Comparison of ENCODE assay signal across 8 mouse cellular contexts in the genomic region with DNA sequence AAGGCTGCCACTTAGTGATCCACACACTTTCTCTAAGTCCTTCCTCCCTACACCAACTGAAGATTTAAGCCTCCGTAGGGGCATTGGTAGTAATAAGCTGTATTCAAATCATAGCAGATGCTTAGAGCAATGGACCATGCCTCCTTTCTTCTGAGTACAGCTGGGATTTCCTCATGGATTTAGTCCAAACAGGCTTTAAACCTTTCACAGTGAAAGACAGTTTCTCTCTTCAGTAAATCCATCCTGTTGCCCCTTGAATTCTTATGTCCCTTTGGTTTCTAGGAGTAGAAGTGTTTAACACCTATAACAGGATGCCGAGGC. TPM values are rescaled to one million over a fixed set of nuclear protein-coding genes. Genes with fewer than 3 reads are reported as not detected.
DNase-seq lines count a peak whose midpoint lies in the region; ATAC-seq and TF ChIP-seq lines count a peak whose summit lies in the region.

No protein-coding gene starts in this region.

- H3K27me3 ChIP-seq in forebrain, embryonic 12.5 days: no peaks in the 10 kb centered on the region
- no peaks in the 10 kb centered on the region for H3K27me3 ChIP-seq in forebrain, embryonic 10.5 days (ENCODE audit: poor library complexity, severe bottlenecking)
- no peaks in the 10 kb centered on the region for H3K27me3 ChIP-seq in kidney, postnatal 0 days (ENCODE audit: insufficient read depth, low read length)
- no peaks in the 10 kb centered on the region for H3K27me3 ChIP-seq in hindbrain, postnatal 0 days (ENCODE audit: insufficient read depth, low read length)
- no peaks in the 10 kb centered on the region for H3K27me3 ChIP-seq in stomach, embryonic 15.5 days (replicated peaks)
- H3K27me3 ChIP-seq in liver, embryonic 11.5 days (replicated peaks; ENCODE audit: control insufficient read depth, insufficient read depth, low read length): no peaks in the 10 kb centered on the region

- 72% methylated on average over 2 of the region's 2 CpGs for WGBS in forebrain, embryonic 12.5 days
- WGBS in forebrain, embryonic 10.5 days: 83% methylated on average over 2 of the region's 2 CpGs
- 57% methylated on average over 2 of the region's 2 CpGs for WGBS in kidney, postnatal 0 days
- WGBS in hindbrain, postnatal 0 days: 56% methylated on average over 2 of the region's 2 CpGs
- 56% methylated on average over 2 of the region's 2 CpGs for WGBS in stomach, embryonic 15.5 days
- WGBS in liver, embryonic 11.5 days: 88% methylated on average over 2 of the region's 2 CpGs

- no peak overlapping the region for H3K9ac ChIP-seq in forebrain, embryonic 12.5 days
- no peak overlapping the region for H3K9ac ChIP-seq in kidney, postnatal 0 days (ENCODE audit: low read depth, low read length)
- no peak overlapping the region for H3K9ac ChIP-seq in hindbrain, postnatal 0 days (replicated peaks; ENCODE audit: low read length)
- no peak overlapping the region for H3K9ac ChIP-seq in stomach, embryonic 15.5 days
- no peak overlapping the region for H3K9ac ChIP-seq in liver, embryonic 11.5 days (ENCODE audit: low read depth, low read length)

- H3K4me1 ChIP-seq in forebrain, embryonic 12.5 days: peaks cover 15% of the 10 kb centered on the region
- peaks cover 50% of the 10 kb centered on the region for H3K4me1 ChIP-seq in forebrain, embryonic 10.5 days
- peaks cover 10% of the 10 kb centered on the region for H3K4me1 ChIP-seq in kidney, postnatal 0 days (replicated peaks; ENCODE audit: insufficient read depth, low read length)
- H3K4me1 ChIP-seq in hindbrain, postnatal 0 days (ENCODE audit: insufficient read depth, low read length): no peaks in the 10 kb centered on the region
- peaks cover 8% of the 10 kb centered on the region for H3K4me1 ChIP-seq in stomach, embryonic 15.5 days
- H3K4me1 ChIP-seq in liver, embryonic 11.5 days (replicated peaks; ENCODE audit: control insufficient read depth, insufficient read depth, low read length): no peaks in the 10 kb centered on the region

- no peak overlapping the region for H3K4me2 ChIP-seq in forebrain, embryonic 12.5 days
- H3K4me2 ChIP-seq in kidney, postnatal 0 days (ENCODE audit: low read length): no peak overlapping the region
- no peak overlapping the region for H3K4me2 ChIP-seq in hindbrain, postnatal 0 days (ENCODE audit: low read depth, low read length)
- H3K4me2 ChIP-seq in stomach, embryonic 15.5 days: no peak overlapping the region
- H3K4me2 ChIP-seq in liver, embryonic 11.5 days: no peak overlapping the region

- no peaks in the 10 kb centered on the region for H3K9me3 ChIP-seq in forebrain, embryonic 12.5 days
- H3K9me3 ChIP-seq in forebrain, embryonic 10.5 days: no peaks in the 10 kb centered on the region
- no peaks in the 10 kb centered on the region for H3K9me3 ChIP-seq in kidney, postnatal 0 days (replicated peaks; ENCODE audit: low read length)
- no peaks in the 10 kb centered on the region for H3K9me3 ChIP-seq in hindbrain, postnatal 0 days (ENCODE audit: low read length)
- H3K9me3 ChIP-seq in stomach, embryonic 15.5 days: no peaks in the 10 kb centered on the region
- no peaks in the 10 kb centered on the region for H3K9me3 ChIP-seq in liver, embryonic 11.5 days (ENCODE audit: control insufficient read depth, low read length)

- H3K4me3 ChIP-seq in forebrain, embryonic 12.5 days (replicated peaks): no peak overlapping the region
- no peak overlapping the region for H3K4me3 ChIP-seq in forebrain, embryonic 10.5 days
- no peak overlapping the region for H3K4me3 ChIP-seq in kidney, postnatal 0 days (replicated peaks; ENCODE audit: low read depth, low read length)
- no peak overlapping the region for H3K4me3 ChIP-seq in hindbrain, postnatal 0 days (ENCODE audit: low read length)
- no peak overlapping the region for H3K4me3 ChIP-seq in stomach, embryonic 15.5 days (replicated peaks)
- no peak overlapping the region for H3K4me3 ChIP-seq in liver, embryonic 11.5 days (ENCODE audit: low read depth, low read length)

- no peak for ATAC-seq in forebrain, embryonic 12.5 days (ENCODE audit: low FRiP score)
- no peak for ATAC-seq in kidney, postnatal 0 days (replicated peaks; ENCODE audit: low FRiP score, low read depth)
- peak; percentile 24; the same call in 1 of the 2 replicates for ATAC-seq in hindbrain, postnatal 0 days
- no peak for ATAC-seq in stomach, embryonic 15.5 days (ENCODE audit: insufficient read depth, low FRiP score, low read depth)
- ATAC-seq in liver, embryonic 11.5 days (replicated peaks; ENCODE audit: low FRiP score): no peak

- no peaks in the 10 kb centered on the region for H3K36me3 ChIP-seq in forebrain, embryonic 12.5 days (replicated peaks)
- no peaks in the 10 kb centered on the region for H3K36me3 ChIP-seq in forebrain, embryonic 10.5 days (replicated peaks)
- H3K36me3 ChIP-seq in kidney, postnatal 0 days (ENCODE audit: insufficient read depth, low read length): no peaks in the 10 kb centered on the region
- no peaks in the 10 kb centered on the region for H3K36me3 ChIP-seq in hindbrain, postnatal 0 days (ENCODE audit: insufficient read depth, low read length)
- no peaks in the 10 kb centered on the region for H3K36me3 ChIP-seq in stomach, embryonic 15.5 days
- H3K36me3 ChIP-seq in liver, embryonic 11.5 days (ENCODE audit: control insufficient read depth, insufficient read depth, low read length): no peaks in the 10 kb centered on the region

- 0 out of 2 replicates have a peak overlapping the region, but pooled peaks have one; percentile 59 for H3K27ac ChIP-seq in forebrain, embryonic 12.5 days
- H3K27ac ChIP-seq in forebrain, embryonic 10.5 days: no peak overlapping the region
- peak overlapping the region; percentile 37; the same call in 1 of the 2 replicates for H3K27ac ChIP-seq in kidney, postnatal 0 days
- peak overlapping the region; percentile 32 for H3K27ac ChIP-seq in hindbrain, postnatal 0 days
- H3K27ac ChIP-seq in stomach, embryonic 15.5 days: peak overlapping the region; percentile 73
- no peak overlapping the region for H3K27ac ChIP-seq in liver, embryonic 11.5 days (ENCODE audit: low read depth, low read length)

- no peak for TF ChIP-seq CTCF in kidney, postnatal 0 days (IDR thresholded peaks at IDR 0.05; ENCODE audit: low read depth)
- TF ChIP-seq CTCF in hindbrain, postnatal 0 days (IDR thresholded peaks at IDR 0.05; ENCODE audit: low read depth): no peak

- DNase-seq in forebrain, embryonic 10.5 days (ENCODE audit: extremely low spot score, low spot score): no peak
- DNase-seq in kidney, postnatal 0 days (ENCODE audit: low spot score): no peak
- DNase-seq in kidney, adult 18-20 months: no peak
- peak; percentile 19 for DNase-seq in hindbrain, postnatal 0 days (ENCODE audit: low spot score)
- DNase-seq in liver, embryonic 11.5 days (ENCODE audit: low spot score): no peak
- DNase-seq in urinary bladder, postnatal 25 days (ENCODE audit: low spot score): no peak

RNA-seq across cellular contexts. Expression of gene Tmem178, which starts 44.3 kb away (rescaled TPM):
- polyA plus RNA-seq in forebrain, embryonic 12.5 days (2016; fragmentation: Nextera tagmentation; extraction: Ambion mirVana): 23.9 and 24.1 TPM in 2 replicates
- polyA plus RNA-seq in forebrain, embryonic 10.5 days (2016; fragmentation: Nextera tagmentation; extraction: Ambion mirVana): 3.0 and 4.8 TPM in 2 replicates
- 41.8 and 46.0 TPM in 2 replicates for polyA plus RNA-seq in kidney, postnatal 0 days (2015; fragmentation: Nextera tagmentation; extraction: Ambion mirVana)
- total RNA-seq in hindbrain, postnatal 0 days (2014; rRNA removed): 48.8 and 49.9 TPM in 2 replicates
- polyA plus RNA-seq in hindbrain, postnatal 0 days (2015; fragmentation: Nextera tagmentation; extraction: Ambion mirVana): 36.9 and 37.4 TPM in 2 replicates
- 3.5 and 4.2 TPM in 2 replicates for polyA plus RNA-seq in stomach, embryonic 15.5 days (2015; fragmentation: Nextera tagmentation; extraction: Ambion mirVana)
- polyA plus RNA-seq in liver, embryonic 11.5 days (2014; fragmentation: Nextera tagmentation; extraction: Ambion mirVana): 1.4 and 1.9 TPM in 2 replicates

Comparison
In these comparisons a context has a peak if more than half of its experiments do, and no peak if none do; other contexts are left out.
1. H3K27ac ChIP-seq: peak in forebrain, embryonic 12.5 days (single experiment), kidney, postnatal 0 days (single experiment), hindbrain, postnatal 0 days (single experiment) and stomach, embryonic 15.5 days (single experiment); none in forebrain, embryonic 10.5 days (single experiment) and liver, embryonic 11.5 days (single experiment).